Mouse (Mus musculus) heart, embryonic 15.5 days (tissue): ENCODE results near the gene Gm21887. TPM values are rescaled to one million over a fixed set of nuclear protein-coding genes. Genes with fewer than 3 reads are reported as not detected.
"Not testable (repeated sequence)": the region's sequence is repeated elsewhere in the genome, so short reads cannot be mapped to it uniquely, and the experiment has no call there.

ENCODE experiments used
- ATAC-seq: fragments of 200-750 bp; cut with Nextera tagmentation; replicated peaks from 2 replicates; pipeline ENCODE4 v1.8.0; 2017; ENCODE audit warnings: low read depth, moderate TSS enrichment; ENCODE audit not compliant: insufficient number of reproducible peaks, insufficient read depth, low FRiP score
- H3K27ac ChIP-seq: fragments of 300-500 bp; sonication (generic); 2 replicates; pipeline ENCODE4 v1.5.1; 2015; ENCODE audit warnings: mild to moderate bottlenecking, inconsistent platforms
- H3K27me3 ChIP-seq: fragments of 300-500 bp; sonication (generic); 2 replicates; pipeline ENCODE4 v1.6.1; 2015; ENCODE audit warnings: inconsistent platforms
- H3K36me3 ChIP-seq: fragments of 300-500 bp; sonication (generic); 2 replicates; pipeline ENCODE4 v1.6.1; 2015; ENCODE audit warnings: mild to moderate bottlenecking, inconsistent platforms
- H3K4me1 ChIP-seq: fragments of 300-500 bp; sonication (generic); replicated peaks from 2 replicates; pipeline ENCODE4 v1.6.1; 2015; ENCODE audit warnings: inconsistent platforms
- H3K4me2 ChIP-seq: fragments of 300-500 bp; sonication (generic); 2 replicates; pipeline ENCODE4 v1.6.1; 2015; ENCODE audit warnings: inconsistent platforms, mild to moderate bottlenecking, moderate library complexity
- H3K4me3 ChIP-seq: fragments of 300-500 bp; sonication (generic); 2 replicates; pipeline ENCODE4 v1.5.1; 2015; ENCODE audit warnings: mild to moderate bottlenecking, inconsistent platforms
- H3K9ac ChIP-seq: fragments of 300-500 bp; sonication (generic); 2 replicates; pipeline ENCODE4 v1.6.1; 2015; ENCODE audit warnings: mild to moderate bottlenecking, inconsistent platforms
- H3K9me3 ChIP-seq: fragments of 300-500 bp; sonication (generic); replicated peaks from 2 replicates; pipeline ENCODE4 v1.6.1; 2016; ENCODE audit warnings: inconsistent platforms
- WGBS: fragments of 180-500 bp; shearing (Covaris S2); methylation state at CpG from one replicate; pipeline ENCODE4 v1.1.7; 2015; ENCODE audit warnings: mixed read lengths; 5-methylcytosine and 5-hydroxymethylcytosine counted together
- polyA plus RNA-seq: library from polyadenylated mRNA; unstranded; fragments of >200 nt; fragmentation: Nextera tagmentation; extraction: Ambion mirVana; gene quantifications from 2 replicates; pipeline ENCODE4 v1.2.1, GENCODE M21; 2015

Gene Gm21887
- polyA plus RNA-seq, 1 experiment from 2014 or later, result 122 TPM

GRCm38 (mm10) chrX:169977856-169978435 is 31.5 kb upstream of the Gm21887 start:
- not testable (repeated sequence) for H3K4me2 ChIP-seq, H3K27me3 ChIP-seq, H3K4me3 ChIP-seq, H3K9ac ChIP-seq, ATAC-seq, H3K4me1 ChIP-seq, H3K9me3 ChIP-seq
- 77% methylated on average over 7 of the region's 7 CpGs for WGBS
- Histone ChIP-seq H3K36me3 (peaks cover 15% of the 10 kb centered on the region; the same call in 1 of the 2 replicates), H3K27ac (peak overlapping the region; percentile 64)

GRCm38 (mm10) chrX:169978436-169979381 is 30.8 kb upstream of the Gm21887 start:
- H3K9ac ChIP-seq, H3K27me3 ChIP-seq, H3K9me3 ChIP-seq, ATAC-seq, H3K4me1 ChIP-seq: not testable (repeated sequence)
- Histone ChIP-seq H3K4me2 (peak overlapping the region; percentile 17), H3K27ac (peak overlapping the region; percentile 64), H3K36me3 (peaks cover 22% of the 10 kb centered on the region), H3K4me3 (peak overlapping the region; percentile 0; the same call in 1 of the 2 replicates)
- WGBS, result 61% methylated on average over 29 of the region's 29 CpGs

- H3K9ac ChIP-seq, H3K4me3 ChIP-seq, H3K4me1 ChIP-seq, H3K27me3 ChIP-seq, ATAC-seq: not testable (repeated sequence)
- H3K4me2 ChIP-seq, result peak overlapping the region; percentile 5
- WGBS, result 77% methylated on average over 20 of the region's 20 CpGs
- H3K27ac ChIP-seq, result 0 out of 2 replicates have a peak overlapping the region, but pooled peaks have one; percentile 1
- peaks cover 12% of the 10 kb centered on the region; the same call in 1 of the 2 replicates for H3K9me3 ChIP-seq
- peaks cover 30% of the 10 kb centered on the region for H3K36me3 ChIP-seq
Measured at GRCm38 (mm10) chrX:169979461-169980202, 29.8 kb upstream of the Gm21887 start.

- ATAC-seq, H3K27me3 ChIP-seq, H3K9ac ChIP-seq, H3K4me3 ChIP-seq, H3K4me1 ChIP-seq, H3K4me2 ChIP-seq: not testable (repeated sequence)
- Histone ChIP-seq H3K36me3 (peaks cover 35% of the 10 kb centered on the region), H3K9me3 (peaks cover 17% of the 10 kb centered on the region), H3K27ac (peak overlapping the region; percentile 18; the same call in 1 of the 2 replicates)
- 60% methylated on average over 6 of the region's 6 CpGs for whole genome bisulfite sequencing
Measured at GRCm38 (mm10) chrX:169980203-169980556, 29.3 kb upstream of the Gm21887 start.

GRCm38 (mm10) chrX:169980809-169981289 is 28.6 kb upstream of the Gm21887 start:
- WGBS, result 69% methylated on average over 12 of the region's 12 CpGs
- Histone ChIP-seq H3K9me3 (peaks cover 20% of the 10 kb centered on the region), H3K9ac (no peak overlapping the region), H3K27me3 (no peaks in the 10 kb centered on the region), H3K4me1 (peaks cover 4% of the 10 kb centered on the region; the same call in 1 of the 2 replicates), H3K4me3 (no peak overlapping the region), H3K27ac (peak overlapping the region; percentile 18), H3K4me2 (peak overlapping the region; percentile 0; the same call in 1 of the 2 replicates), H3K36me3 (peaks cover 40% of the 10 kb centered on the region)
- no peak for ATAC-seq

- not testable (repeated sequence) for H3K4me1 ChIP-seq, H3K4me3 ChIP-seq, H3K4me2 ChIP-seq, ATAC-seq, H3K27ac ChIP-seq, H3K27me3 ChIP-seq, H3K9ac ChIP-seq
- peaks cover 21% of the 10 kb centered on the region for H3K9me3 ChIP-seq
- 78% methylated on average over 19 of the region's 19 CpGs for WGBS
- H3K36me3 ChIP-seq, result peaks cover 46% of the 10 kb centered on the region
Measured at GRCm38 (mm10) chrX:169981761-169982181, 27.7 kb upstream of the Gm21887 start.

GRCm38 (mm10) chrX:169982606-169983400 is 26.7 kb upstream of the Gm21887 start:
- H3K4me2 ChIP-seq, ATAC-seq: not testable (repeated sequence)
- peaks cover 47% of the 10 kb centered on the region for H3K36me3 ChIP-seq

GRCm38 (mm10) chrX:169983401-169984165 is 25.9 kb upstream of the Gm21887 start:
- peaks cover 49% of the 10 kb centered on the region for H3K36me3 ChIP-seq
- H3K9me3 ChIP-seq, result peaks cover 27% of the 10 kb centered on the region
- H3K27ac ChIP-seq, H3K4me1 ChIP-seq, H3K9ac ChIP-seq, H3K27me3 ChIP-seq, H3K4me3 ChIP-seq, H3K4me2 ChIP-seq, ATAC-seq: not testable (repeated sequence)
- WGBS, result 82% methylated on average over 19 of the region's 19 CpGs

More at GRCm38 (mm10) chrX:169982606-169983400, 26.7 kb upstream of the Gm21887 start:
- H3K9me3 ChIP-seq, result peaks cover 24% of the 10 kb centered on the region
- H3K4me3 ChIP-seq, H3K9ac ChIP-seq, H3K27me3 ChIP-seq, H3K4me1 ChIP-seq, H3K27ac ChIP-seq: not testable (repeated sequence)
- 83% methylated on average over 23 of the region's 23 CpGs for WGBS

- peaks cover 34% of the 10 kb centered on the region for H3K9me3 ChIP-seq
- H3K4me3 ChIP-seq, ATAC-seq, H3K9ac ChIP-seq, H3K4me2 ChIP-seq, H3K27me3 ChIP-seq, H3K27ac ChIP-seq, H3K4me1 ChIP-seq: not testable (repeated sequence)
- peaks cover 57% of the 10 kb centered on the region for H3K36me3 ChIP-seq
- WGBS, result 80% methylated on average over 7 of the region's 7 CpGs
Measured at GRCm38 (mm10) chrX:169984331-169984730, 25.1 kb upstream of the Gm21887 start.

- H3K9me3 ChIP-seq, result peaks cover 37% of the 10 kb centered on the region
- H3K27me3 ChIP-seq, result not testable (repeated sequence)
Measured at GRCm38 (mm10) chrX:169984853-169985252, 24.6 kb upstream of the Gm21887 start.

More at GRCm38 (mm10) chrX:169984853-169985252, 24.6 kb upstream of the Gm21887 start:
- 87% methylated on average over 21 of the region's 21 CpGs for WGBS
- H3K4me3 ChIP-seq, ATAC-seq, H3K4me2 ChIP-seq, H3K27ac ChIP-seq, H3K9ac ChIP-seq, H3K4me1 ChIP-seq: not testable (repeated sequence)
- H3K36me3 ChIP-seq, result peaks cover 59% of the 10 kb centered on the region
